Mouse (Mus musculus) erythroblast, embryonic 14.5 days (primary cell): ENCODE data around the gene Cadps.

Experiments
- GATA1 ChIP-seq: IDR thresholded peaks from 2 replicates; pipeline ENCODE4 v1.6.1; 2012; ENCODE audit warnings: low read length, inconsistent platforms, mixed read lengths
- TAL1 ChIP-seq: IDR thresholded peaks from 3 replicates; pipeline ENCODE4 v1.6.1; 2012; ENCODE audit warnings: low read length, inconsistent platforms, mixed read lengths

DNA sequence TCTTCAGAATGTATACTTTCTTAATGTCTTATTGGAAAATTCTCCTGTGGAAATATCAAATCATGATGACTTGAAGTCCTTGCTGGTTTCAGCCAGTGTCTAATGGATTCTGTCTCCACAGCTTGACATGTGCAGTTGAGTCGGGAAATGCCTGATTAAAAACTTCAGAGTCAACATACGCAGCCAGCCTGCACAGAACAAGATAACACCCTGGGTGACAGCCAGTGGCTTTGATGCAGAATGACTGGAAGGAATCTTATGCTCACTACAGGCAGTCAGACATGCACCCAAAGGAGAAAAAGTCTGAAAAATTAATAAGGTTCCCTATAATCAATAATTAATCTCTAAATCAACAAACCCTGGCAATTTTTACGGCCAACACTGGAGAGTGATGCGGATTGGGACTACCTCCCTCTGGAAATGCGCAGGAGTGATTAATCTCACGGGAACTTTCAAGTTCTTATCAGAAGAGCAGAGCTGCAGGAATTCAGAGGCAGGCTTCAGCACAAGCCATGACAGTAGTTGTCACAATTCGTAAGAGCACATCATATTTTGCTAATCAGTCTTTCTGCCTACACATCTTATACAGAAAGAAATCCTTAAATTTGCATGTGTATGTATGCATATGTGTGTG is 185.6 kb downstream of the Cadps start:
- TF ChIP-seq TAL1 (no peak), GATA1 (no peak)
